Mouse (Mus musculus): ENCODE data around the gene Smdt1.

The Smdt1 gene

GRCm38 (mm10) chr15:82338593-82339112, at the start of gene Smdt1, which contains the start of the genes Naga and Pheta2:
TSS of gene Smdt1 (plus strand) at chr15:82338959.
TSS of gene Naga (minus strand) at chr15:82338925.
TSS of gene Pheta2 (plus strand) at chr15:82338942.
- peak; percentile 99 for DNase-seq (ENCODE audit: low read depth, low spot score)

GRCm38 (mm10) chr15:82290252-82290651, 48.5 kb upstream of the Smdt1 start:
- DNase-seq (ENCODE audit: low read depth, low spot score), result no peak

- DNase-seq (ENCODE audit: low read depth, low spot score), result no peak
These were observed 45.9 kb upstream of the Smdt1 start for GRCm38 (mm10) chr15:82292851-82293250.

- DNase-seq (ENCODE audit: low read depth, low spot score), result no peak
These were observed 45.5 kb upstream of the Smdt1 start for GRCm38 (mm10) chr15:82293271-82293711.

- no peak for DNase-seq (ENCODE audit: low read depth, low spot score)
These were observed 44.7 kb upstream of the Smdt1 start for GRCm38 (mm10) chr15:82294059-82294458.

- DNase-seq (ENCODE audit: low read depth, low spot score), result no peak
These were observed 39.8 kb upstream of the Smdt1 start, which contains the start of gene Wbp2nl for GRCm38 (mm10) chr15:82298764-82299561. TSS of gene Wbp2nl (plus strand) at chr15:82298954.

- no peak for DNase-seq (ENCODE audit: low read depth, low spot score)
These were observed 31.7 kb upstream of the Smdt1 start for GRCm38 (mm10) chr15:82307107-82307506.

GRCm38 (mm10) chr15:82308416-82308815, 30.3 kb upstream of the Smdt1 start:
- no peak for DNase-seq (ENCODE audit: low read depth, low spot score)

GRCm38 (mm10) chr15:82317839-82318238, 20.9 kb upstream of the Smdt1 start:
- DNase-seq (ENCODE audit: low read depth, low spot score), result no peak

GRCm38 (mm10) chr15:82319613-82320012, 19.1 kb upstream of the Smdt1 start:
- DNase-seq (ENCODE audit: low read depth, low spot score), result no peak

GRCm38 (mm10) chr15:82322195-82322594, 16.6 kb upstream of the Smdt1 start:
- DNase-seq (ENCODE audit: low read depth, low spot score), result no peak

- no peak for DNase-seq (ENCODE audit: low read depth, low spot score)
These were observed 13.4 kb upstream of the Smdt1 start for GRCm38 (mm10) chr15:82325382-82325781.

GRCm38 (mm10) chr15:82335194-82335593, 3.6 kb upstream of the Smdt1 start:
- DNase-seq (ENCODE audit: low read depth, low spot score), result no peak

GRCm38 (mm10) chr15:82336629-82337028, 2.1 kb upstream of the Smdt1 start:
- no peak for DNase-seq (ENCODE audit: low read depth, low spot score)

GRCm38 (mm10) chr15:82337875-82338274, 884 bp upstream of the Smdt1 start:
- DNase-seq (ENCODE audit: low read depth, low spot score), result peak; percentile 27

- no peak for DNase-seq (ENCODE audit: low read depth, low spot score)
These were observed 391 bp downstream of the Smdt1 start for GRCm38 (mm10) chr15:82339150-82339549.

GRCm38 (mm10) chr15:82339634-82340254, 985 bp downstream of the Smdt1 start:
- peak; percentile 35 for DNase-seq (ENCODE audit: low read depth, low spot score)

- DNase-seq (ENCODE audit: low read depth, low spot score), result peak; percentile 58
These were observed 1.8 kb downstream of the Smdt1 start for GRCm38 (mm10) chr15:82340414-82341035.

GRCm38 (mm10) chr15:82341036-82341501, 2.3 kb downstream of the Smdt1 start:
- peak; percentile 66 for DNase-seq (ENCODE audit: low read depth, low spot score)

GRCm38 (mm10) chr15:82341675-82342542, 3.1 kb downstream of the Smdt1 start:
- DNase-seq (ENCODE audit: low read depth, low spot score), result peak; percentile 86

GRCm38 (mm10) chr15:82342543-82342935, 3.8 kb downstream of the Smdt1 start:
- no peak for DNase-seq (ENCODE audit: low read depth, low spot score)

All from c-Kit-negative CD71-positive TER-119-positive erythroid progenitor cells, embryonic 14.5 days (primary cell).